Mouse (Mus musculus) liver, embryonic 14.5 days (tissue): Measurements from ENCODE around the gene Mprip.

ENCODE experiments used
- CTCF ChIP-seq: IDR thresholded peaks from 2 replicates; pipeline ENCODE4 v1.5.1; 2016; ENCODE audit warnings: antibody characterized with exemption, low read depth, control low read depth
- EP300 ChIP-seq: IDR thresholded peaks from 2 replicates; pipeline ENCODE4 v1.6.1; 2016; ENCODE audit warnings: antibody characterized with exemption, low read depth

DNA sequence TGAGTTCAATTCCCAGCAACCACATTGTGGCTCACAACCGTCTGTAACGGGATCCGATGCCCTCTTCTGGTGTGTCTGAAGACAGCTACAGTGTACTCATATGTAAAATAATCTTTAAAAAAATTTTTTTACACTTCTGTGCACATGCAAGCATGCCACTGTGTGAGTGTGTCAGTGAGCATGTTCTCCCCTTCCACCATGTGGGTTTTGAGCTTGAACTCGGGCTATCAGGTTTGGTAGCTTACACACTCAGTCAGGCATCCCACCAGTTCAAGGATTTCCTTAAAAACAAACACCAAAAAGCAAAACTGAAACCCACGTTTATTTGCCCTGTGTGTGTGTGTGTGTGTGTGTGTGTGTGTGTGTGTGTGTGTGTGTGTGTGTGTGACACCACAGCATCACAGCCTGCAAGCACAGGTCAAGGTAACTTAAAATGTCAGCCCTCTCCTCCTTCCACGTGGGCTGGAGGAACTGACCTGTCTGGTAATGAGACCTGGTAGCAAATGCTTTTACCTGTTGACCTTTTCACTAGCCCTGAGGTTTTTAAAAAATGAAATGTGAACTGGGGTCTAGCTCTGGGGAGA is 154.5 kb downstream of the Mprip start:
- no peak for TF ChIP-seq EP300
- TF ChIP-seq CTCF, result no peak
